In the genomic region with DNA sequence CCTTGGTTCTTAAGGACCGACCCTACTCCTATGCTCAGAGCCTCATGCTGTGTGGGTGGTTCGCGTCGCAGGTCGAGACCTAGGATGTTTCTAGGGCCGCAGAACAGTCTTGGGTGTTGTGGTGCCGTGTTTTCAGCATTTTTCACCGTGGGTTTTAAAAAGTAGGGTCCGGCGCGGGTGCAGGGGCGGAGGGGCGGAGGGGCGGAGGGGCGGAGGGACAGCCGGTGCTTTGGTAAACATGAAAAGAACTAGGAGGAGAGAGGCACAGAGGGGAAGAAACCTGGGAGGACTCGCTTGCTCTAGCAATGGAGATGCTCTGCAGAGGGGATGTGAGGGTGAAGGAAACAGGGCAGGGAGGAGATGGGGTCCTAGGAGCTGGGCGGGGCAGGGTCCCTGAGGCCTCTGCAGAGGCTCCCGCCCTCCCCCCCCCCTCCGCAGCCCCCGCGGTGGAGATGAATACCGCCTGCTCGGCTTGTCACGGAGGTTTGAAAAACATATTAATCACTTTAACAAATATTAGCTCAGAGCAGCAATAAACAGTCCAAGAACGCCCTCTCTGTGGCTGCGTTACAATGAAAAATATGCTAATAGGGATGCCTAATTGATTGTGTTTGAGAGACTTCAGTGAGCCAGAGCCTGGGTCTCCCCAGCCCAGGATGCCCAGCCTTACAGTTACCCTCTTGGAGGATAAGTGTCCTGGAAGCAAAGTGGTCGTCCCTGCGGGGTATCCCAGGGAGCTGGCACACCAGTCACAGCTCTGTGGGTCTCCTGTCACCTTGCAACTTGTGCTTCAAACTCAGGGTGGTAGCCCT, we compare ENCODE assay signal across 9 mouse cellular contexts.
DNase-seq lines count a peak whose midpoint lies in the region; ATAC-seq and TF ChIP-seq lines count a peak whose summit lies in the region.
"Had no signal": no experiment of that assay in that cellular context is flagged by ENCODE, and none has a peak within 500 bp of the region (broad histone marks: within the 10 kb centered on the region; RNA-seq: fewer than 3 reads in every experiment).

No protein-coding gene starts in this region.

- no peak for ATAC-seq in embryonic facial prominence, embryonic 14.5 days (ENCODE audit: low read depth)
- ATAC-seq in hindbrain, embryonic 16.5 days, result 0 out of 2 replicates have a peak, but pooled peaks have one; percentile 53
- no peak for ATAC-seq in midbrain, embryonic 15.5 days (replicated peaks)

- no peaks in the 10 kb centered on the region for H3K27me3 ChIP-seq in embryonic facial prominence, embryonic 14.5 days (replicated peaks; ENCODE audit: control insufficient read depth, insufficient read depth, low read length)
- no peaks in the 10 kb centered on the region for H3K27me3 ChIP-seq in hindbrain, embryonic 16.5 days (replicated peaks; ENCODE audit: control insufficient read depth, insufficient read depth, low read length)
- no peaks in the 10 kb centered on the region for H3K27me3 ChIP-seq in midbrain, embryonic 15.5 days (replicated peaks)

- WGBS in embryonic facial prominence, embryonic 14.5 days, result 9% methylated on average over 26 of the region's 29 CpGs
- 7% methylated on average over 27 of the region's 29 CpGs for WGBS in hindbrain, embryonic 16.5 days
- WGBS in midbrain, embryonic 15.5 days, result 4% methylated on average over 29 of the region's 29 CpGs
- 15% methylated on average over 29 of the region's 29 CpGs for WGBS in lung, adult 2 months

- H3K9ac ChIP-seq in embryonic facial prominence, embryonic 14.5 days (ENCODE audit: low read depth, low read length), result peak overlapping the region; percentile 14; the same call in 1 of the 2 replicates
- H3K9ac ChIP-seq in hindbrain, embryonic 16.5 days (ENCODE audit: low read depth, low read length), result no peak overlapping the region; the same call in 1 of the 2 replicates
- H3K9ac ChIP-seq in midbrain, embryonic 15.5 days, result no peak overlapping the region

- no peaks in the 10 kb centered on the region for H3K9me3 ChIP-seq in embryonic facial prominence, embryonic 14.5 days (ENCODE audit: control insufficient read depth, low read length)
- no peaks in the 10 kb centered on the region for H3K9me3 ChIP-seq in hindbrain, embryonic 16.5 days (ENCODE audit: control insufficient read depth, low read length)
- H3K9me3 ChIP-seq in midbrain, embryonic 15.5 days, result no peaks in the 10 kb centered on the region

- peaks cover 13% of the 10 kb centered on the region for H3K4me1 ChIP-seq in embryonic facial prominence, embryonic 14.5 days (ENCODE audit: control insufficient read depth, insufficient read depth, low read length)
- H3K4me1 ChIP-seq in hindbrain, embryonic 16.5 days (ENCODE audit: control insufficient read depth, insufficient read depth, low read depth, low read length), result peaks cover 10% of the 10 kb centered on the region
- H3K4me1 ChIP-seq in midbrain, embryonic 15.5 days, result peaks cover 15% of the 10 kb centered on the region
- H3K4me1 ChIP-seq in lung, adult 2 months (ENCODE audit: control insufficient read depth, insufficient read depth, low read length), result no peaks in the 10 kb centered on the region

- TF ChIP-seq POLR2A in lung, adult 2 months (IDR thresholded peaks at IDR 0.05; ENCODE audit: borderline replicate concordance, extremely low read depth, low read depth, low read length), result no peak

- no peaks in the 10 kb centered on the region for H3K36me3 ChIP-seq in embryonic facial prominence, embryonic 14.5 days (ENCODE audit: control insufficient read depth, insufficient read depth, low read length)
- no peaks in the 10 kb centered on the region for H3K36me3 ChIP-seq in hindbrain, embryonic 16.5 days (ENCODE audit: control insufficient read depth, insufficient read depth, low read length)
- H3K36me3 ChIP-seq in midbrain, embryonic 15.5 days (replicated peaks), result no peaks in the 10 kb centered on the region

- no peak for TF ChIP-seq CTCF in lung, adult 2 months (IDR thresholded peaks at IDR 0.05; ENCODE audit: insufficient read depth, low read length)

- H3K27ac ChIP-seq in embryonic facial prominence, embryonic 14.5 days (replicated peaks; ENCODE audit: low read depth, low read length), result no peak overlapping the region
- H3K27ac ChIP-seq in hindbrain, embryonic 16.5 days (ENCODE audit: low read depth, low read length), result no peak overlapping the region
- H3K27ac ChIP-seq in midbrain, embryonic 15.5 days, result no peak overlapping the region

- peak; percentile 6 for DNase-seq in kidney, adult 9 months
- DNase-seq in kidney, postnatal 36 days, result no peak
- DNase-seq in embryonic facial prominence, embryonic 14.5 days (ENCODE audit: low spot score), result no peak
- no peak for DNase-seq in cerebellum, adult 18-20 months
- DNase-seq in lung, adult 2 months, result no peak
- no peak for DNase-seq in gastrocnemius, adult 8-10 months (ENCODE audit: low spot score in 2 of 2)
- DNase-seq: thymus, adult 18-20 months had no signal

- peak overlapping the region; percentile 13 for H3K4me3 ChIP-seq in embryonic facial prominence, embryonic 14.5 days (ENCODE audit: low read depth, low read length)
- H3K4me3 ChIP-seq in hindbrain, embryonic 16.5 days (ENCODE audit: low read length), result no peak overlapping the region
- H3K4me3 ChIP-seq in midbrain, embryonic 15.5 days, result no peak overlapping the region
- H3K4me3 ChIP-seq in lung, adult 2 months (replicated peaks; ENCODE audit: extremely low read depth, low read depth, low read length), result no peak overlapping the region

- H3K4me2 ChIP-seq in embryonic facial prominence, embryonic 14.5 days (ENCODE audit: low read depth, low read length), result peak overlapping the region; percentile 44
- H3K4me2 ChIP-seq in hindbrain, embryonic 16.5 days (ENCODE audit: low read length), result peak overlapping the region; percentile 47
- H3K4me2 ChIP-seq in midbrain, embryonic 15.5 days, result peak overlapping the region; percentile 25; the same call in 1 of the 2 replicates
